Mouse (Mus musculus) cerebellum, adult 9-11 months (tissue): ENCODE results near the gene Emc3.

Source experiments
- DNase-seq: peaks from one replicate; pipeline ENCODE4 v3.0.0; 2022

The Emc3 gene

DNA sequence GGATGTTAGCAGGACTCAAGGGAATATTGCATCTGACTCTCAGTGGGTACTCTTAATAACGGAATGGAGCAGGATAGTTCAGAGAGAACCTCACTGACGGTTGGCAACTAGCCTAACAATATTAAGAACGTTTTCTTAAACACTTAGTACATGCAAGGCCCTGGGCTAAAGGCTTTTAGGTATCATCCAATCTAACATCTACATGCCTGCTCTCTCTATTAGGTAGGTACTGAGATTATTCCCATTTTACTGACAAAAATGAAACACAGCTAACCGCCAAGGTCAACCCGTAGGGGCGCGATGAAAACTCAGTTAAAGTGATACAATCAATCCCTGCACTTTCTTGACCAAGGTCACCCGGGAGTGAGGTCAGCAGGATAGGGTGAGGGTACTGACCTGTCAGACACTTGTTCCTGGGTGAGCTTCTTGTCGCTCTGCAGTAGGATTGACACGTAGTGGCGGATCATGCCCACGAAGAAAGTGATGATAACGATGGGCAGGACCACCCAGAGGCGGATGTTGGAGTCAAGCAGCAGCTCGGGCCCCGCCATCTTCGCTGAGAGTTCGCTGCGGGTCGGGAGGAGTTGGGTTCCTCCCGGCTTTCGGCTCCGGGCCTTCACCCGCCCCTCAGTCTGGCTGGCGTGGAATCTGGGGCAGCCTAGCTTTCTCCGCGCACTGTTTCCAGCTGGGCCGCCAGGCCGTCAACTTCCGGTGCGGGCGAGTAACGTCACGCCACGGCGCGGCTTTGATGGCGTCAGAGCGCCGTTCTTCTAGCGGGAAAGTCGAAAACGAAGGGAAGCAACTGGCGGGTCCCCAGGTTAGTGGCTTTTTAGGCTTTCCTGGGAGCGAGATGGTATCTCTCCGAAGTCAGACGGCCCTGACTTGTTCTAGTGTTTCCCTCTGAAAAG is at the start of gene Emc3, which contains the start of gene Fancd2:
Gene Emc3, minus strand, starts transcription at position 721 of the 908 bp plus-strand sequence.
Gene Fancd2, plus strand, starts transcription at position 751 of the 908 bp plus-strand sequence.
- peak; percentile 88 for DNase-seq

DNA sequence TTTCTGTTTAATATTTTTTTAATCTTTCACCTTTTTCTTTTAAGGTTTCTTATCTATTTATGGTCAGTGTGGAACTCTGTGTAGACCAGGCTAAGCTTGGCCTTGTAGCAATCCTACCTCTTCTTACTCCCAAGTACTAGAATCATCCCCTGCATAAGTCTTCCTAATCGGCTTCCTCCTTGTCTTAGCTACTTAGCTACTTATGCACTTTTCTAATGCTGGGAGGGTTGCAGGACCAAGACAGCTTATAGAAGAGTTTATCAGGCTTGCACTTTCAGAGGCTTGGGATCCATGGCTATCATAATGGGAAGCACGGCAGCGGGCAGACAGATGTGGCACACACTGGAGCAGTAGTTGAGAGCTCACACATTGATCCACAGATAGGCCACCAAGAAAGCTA is 47.9 kb upstream of the Emc3 start:
- DNase-seq: no peak

DNA sequence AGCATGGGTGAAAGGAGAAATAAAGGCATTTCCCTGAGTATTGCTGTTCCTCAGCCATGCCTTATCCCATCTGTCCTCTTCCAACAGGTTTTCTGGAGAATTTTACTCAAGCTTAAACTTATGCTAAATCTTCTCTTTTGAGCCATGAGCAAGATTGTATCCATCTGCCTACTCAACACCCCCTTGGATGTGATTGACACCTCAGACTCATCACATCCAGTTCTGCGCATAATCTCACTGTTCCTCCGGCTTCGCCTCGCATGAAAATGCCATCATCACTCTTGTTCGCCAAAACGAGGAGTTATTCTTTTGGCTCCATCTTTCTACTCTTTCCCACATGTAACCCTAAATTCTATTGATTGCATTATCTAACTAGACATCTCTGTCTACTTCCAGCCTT is 44.6 kb upstream of the Emc3 start:
- DNase-seq: no peak

DNA sequence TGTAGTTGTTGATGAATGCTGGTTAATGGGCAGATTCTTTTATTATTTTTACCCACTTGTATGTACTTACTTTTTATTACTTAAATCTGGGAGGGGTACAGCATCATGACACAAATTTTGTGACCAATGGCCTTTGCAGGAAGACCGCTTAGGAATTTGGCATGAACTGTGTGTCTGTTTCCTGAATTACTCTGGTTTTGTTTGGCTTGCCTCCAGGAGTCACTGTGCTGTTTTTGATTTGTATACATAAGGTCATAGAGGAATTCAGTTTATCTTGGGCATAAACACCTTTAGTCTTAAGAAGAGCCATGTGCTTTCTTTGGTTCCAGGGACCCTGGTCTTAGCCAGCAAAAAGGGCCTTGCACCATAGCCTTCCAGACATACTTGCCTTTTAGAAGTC is 33.1 kb upstream of the Emc3 start:
- DNase-seq: no peak

DNA sequence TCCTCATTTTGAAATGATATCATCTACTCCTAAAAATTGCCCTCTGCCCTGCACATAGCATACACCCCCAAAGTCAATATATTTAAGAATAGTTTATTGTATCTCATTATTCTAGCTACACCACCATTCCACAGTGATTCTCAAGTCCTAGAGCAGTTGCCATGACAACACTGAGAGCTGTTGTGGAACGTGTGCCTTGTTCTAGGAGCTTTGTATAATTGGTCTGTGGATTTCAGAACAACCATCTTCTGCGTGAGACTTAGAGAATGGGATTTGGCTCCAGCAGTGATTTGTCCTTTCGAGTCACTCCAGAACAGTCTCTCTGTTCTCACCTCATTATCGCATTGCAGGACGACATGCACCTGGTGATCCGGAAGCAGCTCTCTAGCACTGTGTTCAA is 28.3 kb upstream of the Emc3 start:
- DNase-seq: no peak

DNA sequence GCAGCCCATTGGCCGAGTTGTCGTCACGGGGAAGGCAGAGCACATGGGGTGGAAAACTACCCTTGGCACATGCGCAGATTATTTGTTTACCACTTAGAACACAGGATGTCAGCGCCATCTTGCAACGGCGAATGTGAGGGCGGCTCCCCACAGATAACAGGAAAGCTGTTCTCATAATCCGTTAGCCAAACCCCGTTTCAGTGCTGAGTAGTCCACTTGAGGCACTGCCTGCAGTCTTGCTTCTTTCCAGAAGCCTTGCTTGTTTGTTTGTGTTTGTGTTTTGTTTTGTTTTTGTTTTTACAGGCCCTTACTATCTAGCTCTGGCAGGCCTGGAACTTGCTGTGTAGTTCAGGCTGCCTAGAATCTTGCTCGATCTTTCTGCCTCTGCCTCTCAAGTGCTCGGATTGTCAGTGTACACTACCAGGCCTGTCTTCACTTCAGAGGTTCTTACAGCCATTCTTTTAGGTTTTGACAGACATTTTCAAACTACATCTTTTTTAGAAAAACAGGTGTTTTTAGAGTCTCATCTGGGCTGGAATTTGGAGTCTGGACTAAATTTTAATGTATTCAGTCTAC is 12.5 kb upstream of the Emc3 start:
- DNase-seq: no peak

DNA sequence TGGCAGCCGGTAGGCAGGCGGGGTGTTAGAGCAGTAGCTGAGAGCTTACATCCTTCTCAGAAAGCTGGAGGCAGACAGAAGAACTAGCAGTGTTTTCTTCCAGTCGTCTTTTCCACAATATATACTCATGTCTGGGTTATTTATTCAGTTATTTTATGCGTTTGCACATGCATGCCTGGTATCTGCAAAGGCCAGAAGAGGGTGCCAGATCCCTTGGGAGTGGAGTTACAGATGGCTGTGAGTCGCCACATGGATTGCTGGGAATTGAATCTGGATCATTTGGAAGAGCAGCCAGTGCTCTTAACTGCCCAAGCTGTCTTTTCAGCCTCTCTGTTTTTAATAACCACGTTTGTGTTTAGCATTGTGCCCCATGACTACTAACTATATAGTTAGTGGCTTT is 10.2 kb upstream of the Emc3 start:
- DNase-seq: no peak

DNA sequence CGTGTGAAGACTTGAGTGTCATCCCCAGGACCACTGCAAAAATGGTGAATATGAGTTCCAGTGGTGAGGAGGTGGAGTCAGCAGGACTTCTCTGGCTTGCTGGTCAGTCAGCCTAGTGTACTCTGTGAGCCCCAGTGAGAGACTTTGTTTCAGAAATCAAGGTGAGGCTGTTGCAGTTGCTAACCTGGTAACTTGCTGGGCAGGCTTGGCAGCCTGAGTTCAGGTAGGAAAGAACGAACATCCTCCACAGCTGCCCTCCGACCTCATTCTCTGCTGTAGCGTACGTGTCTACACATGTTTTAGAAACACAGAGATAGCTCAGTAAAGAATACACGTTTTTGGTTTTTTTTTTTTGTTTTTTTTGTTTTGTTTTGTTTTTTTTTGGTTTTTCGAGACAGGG is 3.4 kb upstream of the Emc3 start:
- no peak for DNase-seq

DNA sequence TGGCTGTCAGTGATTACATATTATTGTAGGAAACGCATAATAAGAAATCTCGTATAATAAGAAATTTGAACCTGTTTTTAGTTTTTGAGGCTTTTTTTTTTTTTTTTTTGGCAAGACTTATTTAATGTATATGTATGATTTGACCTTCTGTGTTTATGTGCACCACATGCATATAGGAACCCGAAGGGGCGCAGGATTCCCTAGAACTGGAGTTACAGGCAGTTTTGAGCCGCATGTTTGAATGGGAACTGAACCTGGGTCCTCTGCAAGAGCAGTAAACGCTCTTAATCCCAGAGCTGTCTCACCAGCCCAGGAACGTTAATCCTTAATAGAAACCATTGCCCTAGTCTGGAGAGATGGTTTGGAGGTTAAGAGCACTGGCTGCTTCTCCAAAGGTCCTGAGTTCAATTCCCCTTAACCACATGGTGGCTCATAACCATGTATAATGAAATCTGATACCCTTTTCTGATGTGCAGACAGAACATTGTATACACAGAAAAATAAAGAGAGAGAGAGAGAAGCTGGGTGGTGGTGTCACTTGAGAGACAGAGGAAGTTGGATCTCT is 470 bp upstream of the Emc3 start:
- DNase-seq: no peak

DNA sequence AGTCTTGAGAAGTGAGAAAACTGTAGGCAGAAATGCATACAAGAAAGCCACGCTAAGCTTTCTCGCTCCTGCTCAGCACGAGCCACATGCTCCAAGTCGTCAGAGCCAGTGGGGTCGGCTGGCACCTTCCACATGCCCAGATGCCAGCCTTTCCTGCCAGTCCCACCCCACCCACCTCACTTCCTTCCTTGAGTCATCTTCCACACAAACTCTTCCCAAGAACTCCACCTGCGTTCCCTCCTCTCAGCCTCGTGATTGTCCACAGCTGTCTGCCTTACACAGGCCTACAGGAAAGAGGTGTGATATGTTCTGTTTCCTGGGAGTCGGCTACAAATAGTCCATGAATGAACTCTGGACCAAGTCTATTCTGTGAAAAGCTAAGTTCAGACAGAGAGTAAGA is 8.0 kb downstream of the Emc3 start:
- DNase-seq: no peak

DNA sequence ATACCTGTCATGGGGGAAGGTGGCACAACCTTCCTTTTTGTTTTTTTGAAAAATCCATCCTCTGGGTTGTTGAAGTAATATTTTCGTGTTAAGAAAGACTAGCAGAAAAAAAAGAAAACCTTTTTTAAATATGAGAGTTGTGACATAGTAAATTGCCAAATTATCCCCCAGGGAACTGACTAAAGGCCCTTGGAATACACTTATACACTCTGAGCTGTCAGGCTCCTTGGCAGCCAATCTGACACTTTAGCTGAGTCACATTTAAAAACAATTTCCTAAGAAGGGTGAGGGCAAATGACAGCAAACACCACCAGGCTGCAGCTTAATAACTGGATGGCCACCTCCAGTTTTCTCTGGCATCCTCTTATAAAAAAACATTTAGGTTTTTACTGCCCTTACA is 9.1 kb downstream of the Emc3 start:
- DNase-seq: no peak

DNA sequence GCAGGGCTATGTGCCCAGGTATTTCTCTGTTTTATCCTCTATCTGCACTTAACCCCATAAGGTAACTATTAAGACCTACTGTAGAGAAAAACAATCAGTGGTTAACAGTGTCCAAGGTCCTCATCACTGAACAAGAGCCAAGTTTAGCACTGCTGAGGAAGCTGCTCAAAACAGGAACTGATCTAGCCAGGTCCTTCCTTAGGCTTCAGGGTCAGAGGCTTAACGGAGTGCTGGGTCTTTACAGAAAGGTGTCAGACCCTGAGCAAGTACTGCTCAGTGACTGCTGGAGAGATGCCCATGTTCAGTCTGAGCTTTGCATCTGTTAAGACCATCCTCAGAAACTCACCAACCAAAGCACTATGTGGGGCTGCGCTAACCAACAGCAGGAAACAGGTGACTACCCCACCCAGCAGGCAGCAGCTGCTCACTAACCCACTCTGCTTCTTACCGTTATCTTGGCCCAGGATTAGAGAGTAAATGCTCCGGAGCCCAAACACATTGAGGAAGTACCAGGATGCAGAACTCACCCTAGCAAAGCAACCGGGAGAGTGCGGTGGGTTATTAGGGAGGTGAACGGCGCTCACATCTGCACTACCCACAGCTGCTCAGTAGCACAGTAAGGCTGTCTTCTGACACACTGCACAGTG is 13.9 kb downstream of the Emc3 start:
- DNase-seq: no peak

DNA sequence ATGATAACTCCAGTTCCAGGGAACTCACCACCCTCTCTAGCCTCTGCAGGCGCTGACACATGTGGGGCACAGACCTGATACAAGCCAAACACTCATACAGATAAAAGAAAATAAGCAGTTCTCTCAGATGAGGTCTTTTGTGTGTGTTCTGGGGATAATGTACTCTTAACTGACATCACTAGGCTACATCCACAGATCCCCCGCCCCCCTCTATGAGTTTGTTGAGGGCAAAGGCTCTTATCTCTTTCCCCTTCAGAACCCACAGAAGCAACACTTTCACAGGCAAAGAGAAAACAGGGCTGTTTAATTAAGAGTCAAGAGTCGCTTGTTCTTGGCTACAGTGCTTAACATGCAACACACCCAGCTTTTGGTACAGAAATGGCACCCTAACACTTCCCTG is 16.9 kb downstream of the Emc3 start:
- no peak for DNase-seq

DNA sequence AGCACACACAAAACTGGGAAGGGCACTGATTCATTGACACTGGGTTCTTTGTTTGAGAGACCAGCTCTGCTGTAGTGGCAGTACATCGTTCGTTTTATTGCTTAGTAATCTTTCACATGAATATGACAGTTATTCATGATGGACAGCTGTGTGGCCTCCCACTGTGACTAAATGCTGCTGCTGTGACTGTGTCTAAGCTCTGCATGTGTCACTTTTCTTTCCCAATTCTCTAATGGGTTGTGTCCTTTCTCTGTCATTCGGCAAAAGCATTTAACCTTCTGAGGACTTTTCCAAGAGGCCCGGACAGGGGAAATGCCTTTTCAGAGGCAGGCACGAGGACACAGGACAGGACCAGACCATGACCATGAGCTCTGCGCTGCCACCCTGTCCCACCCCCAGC is 17.5 kb downstream of the Emc3 start:
- DNase-seq: no peak

DNA sequence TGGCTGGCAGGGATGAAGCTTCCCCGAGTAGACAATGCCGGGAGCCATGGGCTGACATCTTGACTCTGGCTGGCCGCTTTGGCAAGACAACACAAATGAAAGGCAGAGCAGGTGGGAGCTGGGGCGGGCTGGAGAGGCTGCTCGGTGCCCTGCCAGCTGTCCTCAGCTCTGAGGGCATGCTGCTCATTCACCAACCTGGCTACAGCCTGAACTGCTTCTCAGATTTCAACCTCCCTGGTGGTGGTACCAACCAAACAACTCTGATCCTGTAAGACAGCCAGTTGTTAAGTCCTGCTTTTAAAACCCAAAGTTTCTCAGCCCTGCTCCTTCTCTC is 22.5 kb downstream of the Emc3 start:
- DNase-seq: peak; percentile 89

DNA sequence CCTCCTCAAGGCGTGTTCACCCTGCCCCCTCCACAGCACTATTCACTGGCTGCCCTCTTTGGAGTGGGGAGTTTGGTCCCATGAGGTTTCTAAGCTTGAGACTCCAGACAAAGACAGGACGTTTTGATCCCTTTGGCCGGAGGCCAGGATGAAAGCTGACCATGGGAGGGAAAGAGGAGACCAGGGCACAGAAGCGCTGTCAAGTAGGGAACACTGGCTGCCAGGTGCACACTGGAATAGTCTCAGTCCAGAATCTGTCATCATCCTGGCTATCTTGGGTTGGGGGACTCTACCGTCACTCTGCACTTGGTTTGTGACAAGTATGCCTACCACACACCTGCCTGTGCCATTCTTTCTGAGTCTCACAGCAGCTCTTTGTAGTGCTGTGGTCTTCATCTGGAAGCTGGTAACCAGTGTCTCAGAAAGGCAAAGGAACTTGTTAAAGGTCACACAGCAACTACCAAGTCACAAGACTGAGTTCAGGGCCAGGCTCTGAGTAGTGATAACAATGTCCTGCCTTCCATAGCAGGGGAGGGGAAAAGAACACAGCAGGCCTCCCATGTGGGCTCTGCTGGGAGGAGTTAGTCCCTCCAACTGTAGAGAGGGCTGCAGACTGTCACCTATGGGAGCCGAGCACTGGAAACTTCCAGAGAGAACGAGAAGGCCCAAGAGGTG is 23.0 kb downstream of the Emc3 start:
- peak; percentile 57 for DNase-seq

DNA sequence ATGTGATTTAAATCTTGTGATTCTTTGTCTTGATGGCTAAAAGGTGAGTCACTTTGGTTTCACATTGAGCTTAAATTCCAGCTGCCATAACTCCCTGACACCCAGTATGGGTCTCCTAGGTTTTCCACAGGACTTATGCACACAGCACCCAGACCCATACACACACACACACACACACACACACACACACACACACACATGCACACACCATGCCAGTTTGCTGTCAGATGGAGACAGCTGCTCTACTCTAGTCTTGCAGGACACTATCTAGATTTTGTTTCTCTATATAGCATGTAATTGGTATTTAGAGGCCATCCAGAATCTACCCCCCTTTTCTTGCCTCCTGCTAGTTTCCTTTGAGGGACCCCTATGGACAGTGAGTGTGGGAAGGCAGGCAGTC is 24.3 kb downstream of the Emc3 start:
- DNase-seq: no peak

DNA sequence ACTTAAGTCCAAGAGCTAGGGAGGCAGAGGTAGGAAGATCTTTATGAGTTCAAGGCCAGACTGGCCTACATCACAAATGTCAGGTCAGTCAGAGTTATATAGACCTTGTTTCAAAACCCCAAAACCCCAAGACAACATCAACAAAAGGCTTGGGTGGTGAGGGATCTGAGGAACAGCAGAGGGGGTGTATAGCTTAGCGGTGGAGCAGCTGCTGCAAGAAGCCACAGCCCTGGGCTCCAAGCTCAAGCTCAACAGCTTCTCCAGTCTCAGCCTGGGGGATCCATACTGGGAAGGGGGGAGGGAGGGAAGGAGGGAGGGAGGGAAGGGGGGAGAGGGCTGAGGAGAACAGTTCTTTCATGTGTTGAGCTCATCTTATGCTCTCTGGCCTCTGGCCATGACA is 25.8 kb downstream of the Emc3 start:
- no peak for DNase-seq

DNA sequence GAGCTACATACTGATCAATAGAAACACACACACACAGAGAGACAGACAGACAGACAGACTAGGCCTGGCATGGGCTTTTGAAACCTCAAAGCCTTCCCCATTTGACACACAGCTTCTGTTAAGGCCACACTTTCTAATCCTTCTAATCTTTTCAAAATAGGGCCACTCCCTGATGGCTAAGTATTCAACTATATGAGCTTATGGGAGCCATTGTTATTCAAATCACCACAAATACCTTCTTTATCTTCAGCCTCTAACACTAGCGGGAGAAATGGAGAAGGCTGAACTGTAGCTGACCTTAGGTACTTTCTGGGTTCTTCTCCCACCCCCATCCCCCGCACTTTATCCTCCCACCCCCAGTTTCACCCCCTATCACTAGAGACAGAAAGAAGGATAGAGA is 28.7 kb downstream of the Emc3 start:
- no peak for DNase-seq

DNA sequence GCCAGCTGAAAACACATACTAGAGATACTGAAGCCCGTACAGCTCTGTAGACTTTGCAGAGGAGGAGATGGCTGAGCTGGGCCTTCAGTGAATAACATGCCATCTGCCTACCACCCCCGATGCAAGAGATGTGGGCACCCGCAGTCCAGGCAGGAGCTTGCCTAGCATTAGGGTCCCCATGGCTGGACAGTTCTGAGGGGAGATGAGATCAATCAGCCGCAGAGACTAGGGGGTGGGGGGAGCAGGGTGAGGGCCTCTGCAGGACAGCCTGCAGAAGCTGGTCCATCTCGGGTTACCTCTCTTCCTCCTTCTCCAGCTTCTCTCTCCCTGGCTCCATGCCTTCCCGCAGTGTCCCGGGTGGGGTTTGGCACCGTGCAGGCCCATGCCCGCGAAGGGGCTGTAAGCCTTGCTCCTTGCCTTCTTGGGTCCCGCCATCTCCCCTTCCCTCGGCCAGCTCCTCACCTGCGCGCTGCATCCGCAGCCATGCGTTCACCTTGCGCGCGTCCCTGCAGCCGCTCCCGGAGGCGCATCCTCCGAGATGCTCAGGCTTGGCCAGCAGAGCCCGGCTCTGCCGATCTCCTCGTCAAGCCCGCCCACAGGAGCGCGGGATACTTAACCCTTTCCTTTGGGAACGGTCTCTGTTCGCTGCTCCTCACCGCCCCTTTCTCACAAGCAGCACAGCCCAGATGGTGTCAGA is 29.9 kb downstream of the Emc3 start, which contains the start of gene Prrt3:
Gene Prrt3, minus strand, starts transcription at position 544 of the 697 bp plus-strand sequence.
- DNase-seq: peak; percentile 87

DNA sequence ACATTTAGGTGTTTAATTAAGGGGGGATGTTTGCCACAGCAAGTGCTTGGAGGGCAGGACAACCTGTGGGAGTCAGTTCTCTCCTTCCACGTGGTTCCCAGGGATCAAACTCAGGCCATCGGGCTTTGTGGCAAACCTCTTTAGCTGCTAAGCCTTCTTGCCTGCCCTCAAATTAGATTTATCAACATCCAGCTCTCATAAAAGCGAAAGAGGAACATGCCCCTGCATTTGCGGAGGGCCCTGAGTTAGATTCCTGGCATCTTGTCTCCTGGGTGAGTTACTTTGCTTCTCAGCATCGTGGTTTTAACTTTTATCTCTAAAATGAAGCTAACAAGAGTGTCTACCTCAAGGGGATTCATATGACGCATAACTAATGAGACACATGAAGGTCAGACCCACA is 32.1 kb downstream of the Emc3 start:
- DNase-seq: no peak

DNA sequence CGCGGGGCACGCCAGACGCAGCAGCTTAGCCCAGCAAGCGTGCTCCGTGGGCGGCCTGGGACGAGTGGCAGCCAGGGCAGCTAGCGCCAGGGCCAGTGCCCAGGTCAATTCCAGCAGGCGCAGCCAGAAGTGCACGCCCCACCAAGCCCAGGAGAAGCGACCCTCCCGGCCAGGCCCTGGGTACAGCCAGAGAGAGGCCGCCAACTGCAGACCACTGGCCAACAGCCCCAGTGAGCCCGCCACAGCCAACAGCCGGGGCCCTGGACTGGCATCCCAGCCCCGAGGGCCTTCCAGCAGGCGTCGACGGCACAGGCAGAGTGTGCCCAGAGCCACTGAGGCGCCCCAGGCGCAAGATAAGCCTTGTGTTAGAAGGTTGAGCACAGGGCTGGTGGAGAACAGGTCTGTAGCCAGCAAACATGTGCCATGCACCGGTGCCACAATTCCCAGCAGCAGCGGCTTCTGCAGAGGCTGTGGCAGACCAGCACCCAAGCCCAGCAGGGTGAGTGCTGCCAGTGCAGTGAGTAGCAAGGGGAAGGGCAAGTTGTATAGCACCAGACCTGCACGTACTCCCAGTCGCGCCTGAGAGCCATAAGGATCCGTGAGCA is 36.3 kb downstream of the Emc3 start:
- DNase-seq: no peak
